ENCODE assay signal across 25 mouse cellular contexts in genomic region chr4:125199281-125199680, GRCm38 (mm10).
"Had no signal": no experiment of that assay in that cellular context is flagged by ENCODE, and none has a peak within 500 bp of the region (broad histone marks: within the 10 kb centered on the region; RNA-seq: fewer than 3 reads in every experiment).

No protein-coding gene starts in this region.

- H3K9me3 ChIP-seq: heart, embryonic 13.5 days; heart, embryonic 15.5 days; hindbrain, embryonic 13.5 days; hindbrain, embryonic 15.5 days; kidney, embryonic 15.5 days; limb, embryonic 13.5 days; limb, embryonic 15.5 days had no signal

- H3K4me1 ChIP-seq: heart, embryonic 13.5 days; heart, embryonic 15.5 days; limb, embryonic 13.5 days; limb, embryonic 15.5 days had no signal

- H3K27ac ChIP-seq: heart, adult 2 months; heart, embryonic 13.5 days; heart, embryonic 15.5 days; hindbrain, embryonic 13.5 days; hindbrain, embryonic 15.5 days; hindbrain, postnatal 0 days; kidney, embryonic 15.5 days; kidney, postnatal 0 days; layer of hippocampus, adult 2 months; left cerebral cortex, adult 2 months; limb, embryonic 13.5 days; limb, embryonic 15.5 days had no signal

- ATAC-seq: hindbrain, postnatal 0 days; intestine, embryonic 16.5 days had no signal

- H3K4me3 ChIP-seq: heart, adult 2 months; heart, embryonic 13.5 days; heart, embryonic 15.5 days; hindbrain, embryonic 13.5 days; hindbrain, embryonic 15.5 days; kidney, embryonic 15.5 days; layer of hippocampus, adult 2 months; left cerebral cortex, adult 2 months; limb, embryonic 13.5 days; limb, embryonic 15.5 days had no signal

- H3K36me3 ChIP-seq: heart, embryonic 13.5 days; heart, embryonic 15.5 days; hindbrain, embryonic 13.5 days; hindbrain, embryonic 15.5 days; kidney, embryonic 15.5 days; limb, embryonic 13.5 days; limb, embryonic 15.5 days had no signal

- DNase-seq: gastrocnemius, postnatal 14 days; gastrocnemius, postnatal 36 days; heart, adult 11 months; heart, adult 2 months; heart, postnatal 14 days; heart, postnatal 36 days; kidney, adult 11 months; kidney, adult 2 months; kidney, adult 9 months; kidney, postnatal 14 days; kidney, postnatal 36 days; left cerebral cortex, postnatal 4 days had no signal

- H3K9ac ChIP-seq: heart, embryonic 13.5 days; heart, embryonic 15.5 days; hindbrain, embryonic 13.5 days; hindbrain, embryonic 15.5 days; kidney, embryonic 15.5 days; limb, embryonic 13.5 days; limb, embryonic 15.5 days had no signal

- H3K4me2 ChIP-seq: heart, embryonic 11.5 days; heart, embryonic 13.5 days; heart, embryonic 15.5 days; hindbrain, embryonic 13.5 days; hindbrain, embryonic 15.5 days; kidney, embryonic 15.5 days; limb, embryonic 13.5 days; limb, embryonic 15.5 days had no signal
